Mouse (Mus musculus): ENCODE results near the gene Mrpl52. TPM values are rescaled to one million over a fixed set of nuclear protein-coding genes. Genes with fewer than 3 reads are reported as not detected.
A peak's percentile ranks its signal among the peaks of the same experiment; 100 is the strongest.

Mrpl52 gene
- polyA plus RNA-seq, 1 experiment from 2014 or later, result 222 TPM

DNA sequence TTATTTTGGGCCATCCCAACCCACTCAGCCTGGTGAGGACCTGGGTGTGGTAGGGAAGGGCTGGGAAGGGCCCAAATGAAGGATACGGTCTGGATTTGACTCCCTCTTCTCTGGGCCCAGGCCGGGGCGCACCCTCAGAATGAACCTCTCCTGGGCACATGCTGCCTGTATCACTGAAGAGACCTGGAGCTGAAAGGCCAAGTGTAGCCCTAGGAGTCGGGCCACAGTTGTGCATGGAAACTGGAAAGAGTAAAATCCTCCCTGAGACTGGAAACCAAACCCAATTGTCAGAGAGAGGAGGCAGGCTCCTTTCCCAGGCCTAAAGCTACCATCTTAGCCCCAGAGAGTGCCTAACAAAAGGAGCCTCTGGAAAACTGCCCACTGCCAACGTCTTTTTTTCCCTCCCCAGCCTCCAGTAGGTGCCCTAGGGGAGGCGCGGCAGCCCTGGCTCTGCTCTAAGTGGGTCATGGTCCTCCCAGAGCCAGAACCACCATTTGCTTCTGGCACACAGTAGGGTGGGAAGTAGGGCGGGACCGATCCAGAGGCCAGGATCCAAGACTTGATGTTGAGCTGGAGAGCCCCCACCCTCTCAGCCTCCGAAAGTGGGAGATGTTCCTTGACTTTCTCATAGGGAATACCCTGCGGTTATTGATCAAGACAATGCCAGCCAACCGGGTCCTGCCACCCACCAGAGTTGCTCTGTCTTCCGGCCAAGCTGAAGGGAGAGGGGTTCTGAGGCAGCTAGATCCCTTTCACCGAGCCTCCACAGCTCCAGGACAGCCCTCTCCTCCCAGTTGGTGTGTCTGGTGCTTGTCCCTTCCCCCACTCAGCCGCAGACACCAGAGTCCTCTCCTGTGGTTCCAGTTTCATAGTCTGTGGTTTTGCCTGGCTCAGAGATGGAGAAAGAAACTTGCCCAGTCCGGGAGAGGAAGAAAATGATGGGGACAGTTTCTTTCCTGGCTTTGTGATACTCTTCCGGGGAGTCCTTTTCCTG is 6.4 kb downstream of the Mrpl52 start:
- TF ChIP-seq CTCF (IDR thresholded peaks at IDR 0.05), result no peak
- in situ Hi-C loops (cut with MboI; ENCODE audit: low pct_unique_long_range_greater_than_20kb), result no loop called here
- ATAC-seq, result no peak
- POLR2A ChIA-PET, result interaction anchor here (1.4 kb wide), 1 partner anchor 16 kb away, joined by 3 read pairs; the partner anchor contains the start of gene Slc7a7
- DNase-seq (ENCODE audit: low read depth, low spot score), result no peak
- H3K27me3 ChIP-seq, result no peaks in the 10 kb centered on the region
- CTCF ChIA-PET, result interaction anchor here (1.1 to 1.7 kb wide), 2 partner anchors 16 to 201 kb away, joined by 3 to 6 read pairs; no protein-coding TSS in a partner anchor

DNA sequence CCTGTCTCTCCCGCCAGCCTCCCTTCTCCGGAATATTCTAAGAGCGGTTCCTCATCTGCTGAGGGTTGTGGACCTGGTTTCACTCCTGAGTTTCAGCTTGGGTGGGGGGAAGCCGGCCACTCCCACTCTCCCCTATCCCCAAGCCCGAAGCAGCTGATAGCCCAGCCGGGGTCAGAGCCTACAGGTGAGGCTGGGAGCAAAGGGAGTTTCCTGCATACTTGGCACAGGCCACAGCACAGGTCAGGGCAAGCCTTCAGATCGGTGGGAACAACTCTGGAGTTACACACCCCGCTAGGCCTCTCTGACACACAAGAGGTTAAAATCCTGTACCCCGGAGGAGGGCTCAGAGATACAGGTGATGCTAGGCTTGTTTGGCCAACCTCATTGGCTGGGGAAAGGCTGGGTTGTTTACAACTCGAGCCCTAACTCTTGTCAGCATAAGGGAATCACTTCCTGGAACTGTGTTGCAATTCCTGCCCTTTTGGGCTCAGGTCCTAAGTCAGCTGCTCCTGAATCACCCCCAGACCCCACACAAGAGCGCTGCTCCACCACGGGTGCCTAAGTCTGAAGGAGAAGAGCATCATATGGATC is 7.3 kb downstream of the Mrpl52 start:
- in situ Hi-C loops (cut with MboI; ENCODE audit: low pct_unique_long_range_greater_than_20kb), result no loop called here
- POLR2A ChIA-PET, result interaction anchor here (1.4 kb wide), 1 partner anchor 11 kb away, joined by 5 read pairs; no protein-coding TSS in a partner anchor
- no peak for ATAC-seq
- CTCF ChIA-PET, result interaction anchor here (1.0 to 1.4 kb wide), 3 partner anchors 15 to 201 kb away, joined by 3 to 6 read pairs (median 4); no protein-coding TSS in a partner anchor
- no peak for TF ChIP-seq CTCF (IDR thresholded peaks at IDR 0.05)
- no peak for DNase-seq (ENCODE audit: low read depth, low spot score)
- H3K27me3 ChIP-seq, result no peaks in the 10 kb centered on the region

GRCm38 (mm10) chr14:54435194-54435918 is 8.6 kb downstream of the Mrpl52 start:
- DNase-seq (ENCODE audit: low read depth, low spot score) (no peak), ATAC-seq (peak; percentile 31)
- TF ChIP-seq CTCF (IDR thresholded peaks at IDR 0.05), result no peak
- POLR2A ChIA-PET, result interaction anchor here (1.4 kb wide), 1 partner anchor 10 kb away, joined by 5 read pairs; no protein-coding TSS in a partner anchor
- CTCF ChIA-PET, result interaction anchor here (1.4 kb wide), 1 partner anchor 23 kb away, joined by 4 read pairs; no protein-coding TSS in a partner anchor
- in situ Hi-C loops (cut with MboI; ENCODE audit: low pct_unique_long_range_greater_than_20kb), result no loop called here
- no peaks in the 10 kb centered on the region for H3K27me3 ChIP-seq

GRCm38 (mm10) chr14:54439155-54439554 is 12.4 kb downstream of the Mrpl52 start:
- ChIA-PET CTCF (interaction anchor here (0.9 kb wide), 1 partner anchor 206 kb away, joined by 3 read pairs; no protein-coding TSS in a partner anchor), POLR2A (no interaction called here)
- DNase-seq (ENCODE audit: low read depth, low spot score) (no peak), ATAC-seq (peak; percentile 4)
- in situ Hi-C loops (cut with MboI; ENCODE audit: low pct_unique_long_range_greater_than_20kb), result no loop called here
- TF ChIP-seq CTCF (IDR thresholded peaks at IDR 0.05), result no peak
- H3K27me3 ChIP-seq, result no peaks in the 10 kb centered on the region

DNA sequence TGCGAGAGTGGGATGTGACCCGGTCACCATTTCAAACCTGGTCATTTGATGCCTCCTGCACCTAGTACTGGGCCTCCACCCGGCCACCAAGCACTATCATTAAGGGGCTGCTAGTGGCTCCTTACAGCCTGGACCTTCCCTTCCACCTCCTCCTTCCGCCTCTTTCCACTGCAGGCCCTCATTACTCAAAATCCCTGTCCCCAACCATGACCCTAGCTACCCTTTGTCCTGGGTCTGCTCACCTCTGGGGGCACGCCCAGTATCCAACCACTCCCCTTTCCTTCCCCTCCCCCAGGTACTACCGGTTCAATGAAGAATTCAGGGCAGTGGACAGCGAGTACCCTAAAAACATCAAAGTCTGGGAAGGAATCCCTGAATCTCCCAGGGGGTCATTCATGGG is 12.9 kb downstream of the Mrpl52 start:
- CTCF ChIA-PET, result interaction anchor here (0.9 kb wide), 1 partner anchor 207 kb away, joined by 3 read pairs; no protein-coding TSS in a partner anchor
- no peaks in the 10 kb centered on the region for H3K27me3 ChIP-seq
- ATAC-seq (no peak), DNase-seq (ENCODE audit: low read depth, low spot score) (no peak)
- POLR2A ChIA-PET, result no interaction called here
- no peak for TF ChIP-seq CTCF (IDR thresholded peaks at IDR 0.05)
- in situ Hi-C loops (cut with MboI; ENCODE audit: low pct_unique_long_range_greater_than_20kb), result no loop called here

GRCm38 (mm10) chr14:54440538-54440937 is 13.8 kb downstream of the Mrpl52 start:
- CTCF ChIA-PET, result no interaction called here
- no peak for ATAC-seq
- H3K27me3 ChIP-seq, result no peaks in the 10 kb centered on the region
- TF ChIP-seq CTCF (IDR thresholded peaks at IDR 0.05), result no peak
- in situ Hi-C loops (cut with MboI; ENCODE audit: low pct_unique_long_range_greater_than_20kb), result no loop called here
- DNase-seq (ENCODE audit: low read depth, low spot score), result no peak
- POLR2A ChIA-PET, result no interaction called here

- TF ChIP-seq CTCF (IDR thresholded peaks at IDR 0.05), result no peak
- ATAC-seq (no peak), DNase-seq (ENCODE audit: low read depth, low spot score) (no peak)
- POLR2A ChIA-PET, result no interaction called here
- CTCF ChIA-PET, result no interaction called here
- in situ Hi-C loops (cut with MboI; ENCODE audit: low pct_unique_long_range_greater_than_20kb), result no loop called here
- H3K27me3 ChIP-seq, result no peaks in the 10 kb centered on the region
These were observed 14.7 kb downstream of the Mrpl52 start for GRCm38 (mm10) chr14:54441365-54441764.

- ATAC-seq, result no peak
These were observed 15.8 kb downstream of the Mrpl52 start for GRCm38 (mm10) chr14:54442548-54442947.

GRCm38 (mm10) chr14:54443196-54443595 is 16.5 kb downstream of the Mrpl52 start:
- DNase-seq (ENCODE audit: low read depth, low spot score) (no peak), ATAC-seq (no peak)
- ChIA-PET CTCF (no interaction called here), POLR2A (no interaction called here)
- no peaks in the 10 kb centered on the region for H3K27me3 ChIP-seq
- TF ChIP-seq CTCF (IDR thresholded peaks at IDR 0.05), result no peak
- in situ Hi-C loops (cut with MboI; ENCODE audit: low pct_unique_long_range_greater_than_20kb), result no loop called here

More at GRCm38 (mm10) chr14:54442548-54442947, 15.8 kb downstream of the Mrpl52 start:
- H3K27me3 ChIP-seq, result no peaks in the 10 kb centered on the region
- no peak for DNase-seq (ENCODE audit: low read depth, low spot score)
- POLR2A ChIA-PET, result no interaction called here
- CTCF ChIA-PET, result no interaction called here
- no peak for TF ChIP-seq CTCF (IDR thresholded peaks at IDR 0.05)
- in situ Hi-C loops (cut with MboI; ENCODE audit: low pct_unique_long_range_greater_than_20kb), result no loop called here
